Mouse (Mus musculus): ENCODE data around the gene Tial1. TPM values are rescaled to one million over a fixed set of nuclear protein-coding genes. Genes with fewer than 3 reads are reported as not detected.
A peak's percentile ranks its signal among the peaks of the same experiment; 100 is the strongest.

The Tial1 gene
- polyA plus RNA-seq, 1 experiment from 2014 or later, result 23.9 TPM

- no peaks in the 10 kb centered on the region for H3K36me3 ChIP-seq (ENCODE audit: control insufficient read depth, insufficient read depth, low read length)
- no peaks in the 10 kb centered on the region for H3K27me3 ChIP-seq (ENCODE audit: control insufficient read depth, insufficient read depth, low read length)
- H3K4me2 ChIP-seq (ENCODE audit: low read length), result no peak overlapping the region
Measured at GRCm38 (mm10) chr7:128403128-128403527, 58.4 kb downstream of the Tial1 start.

DNA sequence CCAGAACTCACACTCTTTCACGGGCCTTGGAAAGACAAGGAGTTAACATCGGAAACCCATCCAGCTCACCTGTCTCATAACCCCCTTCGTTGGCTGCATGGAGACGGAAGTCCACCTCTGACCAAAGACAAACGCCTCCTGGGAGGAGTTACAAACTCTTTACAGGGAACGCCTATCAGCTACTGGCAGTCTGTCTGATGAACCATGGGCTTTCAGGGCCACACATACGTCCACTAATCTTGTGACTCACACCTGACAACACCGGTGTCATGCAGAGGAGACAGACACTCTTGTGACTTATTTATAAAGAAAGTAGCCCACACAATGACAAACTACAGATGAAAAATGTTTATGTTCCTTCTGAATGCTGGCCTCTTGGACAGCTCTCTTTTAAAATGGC is 58.9 kb downstream of the Tial1 start:
- no peak overlapping the region for H3K4me2 ChIP-seq (ENCODE audit: low read length)
- H3K27ac ChIP-seq (replicated peaks in 1 of 2; ENCODE audit: control insufficient read depth in 1 of 2, insufficient read depth in 1 of 2, low read depth in 2 of 2, low read length in 2 of 2), result no peak overlapping the region
- no peaks in the 10 kb centered on the region for H3K9me3 ChIP-seq (ENCODE audit: control insufficient read depth, low read length)
- H3K9ac ChIP-seq (ENCODE audit: low read length), result no peak overlapping the region
- no peaks in the 10 kb centered on the region for H3K27me3 ChIP-seq (ENCODE audit: control insufficient read depth, insufficient read depth, low read length)
- H3K36me3 ChIP-seq (ENCODE audit: control insufficient read depth, insufficient read depth, low read length), result no peaks in the 10 kb centered on the region
- H3K4me1 ChIP-seq (ENCODE audit: control insufficient read depth in 2 of 2, insufficient read depth in 2 of 2, low read length in 2 of 2), result no peaks in the 10 kb centered on the region
- ATAC-seq (ENCODE audit: insufficient number of reproducible peaks, insufficient read depth, low FRiP score, low read depth), result no peak
- 75% methylated on average over 8 of the region's 8 CpGs for WGBS
- H3K4me3 ChIP-seq (ENCODE audit: control insufficient read depth in 1 of 2, insufficient read depth in 1 of 2, low read depth in 1 of 2, low read length in 2 of 2), result no peak overlapping the region

More at GRCm38 (mm10) chr7:128403128-128403527, 58.4 kb downstream of the Tial1 start:
- Histone ChIP-seq H3K27ac (replicated peaks in 1 of 2; ENCODE audit: control insufficient read depth in 1 of 2, insufficient read depth in 1 of 2, low read depth in 2 of 2, low read length in 2 of 2) (no peak overlapping the region), H3K4me1 (ENCODE audit: control insufficient read depth in 2 of 2, insufficient read depth in 2 of 2, low read length in 2 of 2) (no peaks in the 10 kb centered on the region), H3K9me3 (ENCODE audit: control insufficient read depth, low read length) (no peaks in the 10 kb centered on the region), H3K9ac (ENCODE audit: low read length) (no peak overlapping the region), H3K4me3 (ENCODE audit: control insufficient read depth in 1 of 2, insufficient read depth in 1 of 2, low read depth in 1 of 2, low read length in 2 of 2) (no peak overlapping the region)
- WGBS, result 66% methylated on average over 10 of the region's 10 CpGs
- ATAC-seq (ENCODE audit: insufficient number of reproducible peaks, insufficient read depth, low FRiP score, low read depth), result no peak

DNA sequence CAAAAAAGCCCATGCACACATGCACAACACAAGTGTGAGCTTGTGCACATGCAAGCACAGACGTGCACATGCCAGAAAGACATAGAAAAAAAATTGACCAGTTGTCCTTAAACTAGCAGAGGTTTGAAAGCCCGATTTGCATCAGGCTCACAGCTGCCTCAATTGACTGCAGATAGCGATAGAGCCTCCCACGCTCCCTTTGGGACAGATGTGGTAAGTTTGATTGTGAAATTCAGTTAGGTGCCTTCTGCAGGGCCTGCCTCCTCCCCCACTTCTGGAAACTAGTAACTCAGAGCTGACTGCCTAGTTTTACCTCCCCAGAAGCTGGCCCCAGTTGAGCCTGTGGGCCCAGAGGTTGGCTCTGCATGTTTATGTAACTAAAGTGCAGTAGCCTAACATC is 62.9 kb downstream of the Tial1 start:
- no peak overlapping the region for H3K27ac ChIP-seq (replicated peaks in 1 of 2; ENCODE audit: control insufficient read depth in 1 of 2, insufficient read depth in 1 of 2, low read depth in 2 of 2, low read length in 2 of 2)
- 75% methylated on average over 4 of the region's 4 CpGs for WGBS
- no peak overlapping the region for H3K4me3 ChIP-seq (ENCODE audit: control insufficient read depth in 1 of 2, insufficient read depth in 1 of 2, low read depth in 1 of 2, low read length in 2 of 2)
- H3K4me1 ChIP-seq (ENCODE audit: control insufficient read depth in 2 of 2, insufficient read depth in 2 of 2, low read length in 2 of 2), result peaks cover 4 to 5% of the 10 kb centered on the region in 2 experiments
- H3K9ac ChIP-seq (ENCODE audit: low read length), result no peak overlapping the region
- H3K27me3 ChIP-seq (ENCODE audit: control insufficient read depth, insufficient read depth, low read length), result no peaks in the 10 kb centered on the region
- H3K9me3 ChIP-seq (ENCODE audit: control insufficient read depth, low read length), result no peaks in the 10 kb centered on the region
- ATAC-seq (ENCODE audit: insufficient number of reproducible peaks, insufficient read depth, low FRiP score, low read depth), result no peak
- H3K36me3 ChIP-seq (ENCODE audit: control insufficient read depth, insufficient read depth, low read length), result no peaks in the 10 kb centered on the region
- H3K4me2 ChIP-seq (ENCODE audit: low read length), result no peak overlapping the region

DNA sequence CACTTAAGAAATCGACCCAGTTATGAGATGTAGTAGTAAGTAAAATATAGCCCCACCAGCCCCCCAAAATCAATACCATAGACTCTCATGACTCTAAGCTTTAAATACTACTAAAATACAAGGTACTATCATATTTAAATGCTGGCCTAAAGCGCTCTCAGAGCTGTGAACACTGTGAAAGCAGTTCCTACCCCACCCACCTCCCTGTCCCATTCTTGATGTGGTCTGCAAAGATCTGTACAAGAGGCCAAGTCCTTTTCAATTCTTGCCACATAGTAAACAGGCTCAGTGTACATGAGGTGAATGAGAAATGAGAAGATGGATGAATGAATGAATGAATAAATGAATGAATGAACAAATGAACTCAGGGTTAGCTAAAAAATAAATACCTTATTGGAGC is 64.5 kb downstream of the Tial1 start:
- no peak overlapping the region for H3K27ac ChIP-seq (replicated peaks in 1 of 2; ENCODE audit: control insufficient read depth in 1 of 2, insufficient read depth in 1 of 2, low read depth in 2 of 2, low read length in 2 of 2)
- H3K27me3 ChIP-seq (ENCODE audit: control insufficient read depth, insufficient read depth, low read length), result no peaks in the 10 kb centered on the region
- no peaks in the 10 kb centered on the region for H3K9me3 ChIP-seq (ENCODE audit: control insufficient read depth, low read length)
- ATAC-seq (ENCODE audit: insufficient number of reproducible peaks, insufficient read depth, low FRiP score, low read depth), result no peak
- H3K9ac ChIP-seq (ENCODE audit: low read length), result no peak overlapping the region
- no peak overlapping the region for H3K4me3 ChIP-seq (ENCODE audit: control insufficient read depth in 1 of 2, insufficient read depth in 1 of 2, low read depth in 1 of 2, low read length in 2 of 2)
- H3K36me3 ChIP-seq (ENCODE audit: control insufficient read depth, insufficient read depth, low read length), result no peaks in the 10 kb centered on the region
- no peak overlapping the region for H3K4me2 ChIP-seq (ENCODE audit: low read length)
- H3K4me1 ChIP-seq (ENCODE audit: control insufficient read depth in 2 of 2, insufficient read depth in 2 of 2, low read length in 2 of 2), result peaks cover 15 to 20% of the 10 kb centered on the region in 2 experiments
- WGBS, result 51% methylated on average over 2 of the region's 2 CpGs

GRCm38 (mm10) chr7:128393756-128394155 is 67.8 kb downstream of the Tial1 start:
- 34% methylated on average over 4 of the region's 4 CpGs for WGBS
- H3K4me1 ChIP-seq (ENCODE audit: control insufficient read depth in 2 of 2, insufficient read depth in 2 of 2, low read length in 2 of 2), result peaks cover 34 to 45% of the 10 kb centered on the region in 2 experiments
- no peak overlapping the region for H3K4me3 ChIP-seq (ENCODE audit: control insufficient read depth in 1 of 2, insufficient read depth in 1 of 2, low read depth in 1 of 2, low read length in 2 of 2)
- no peaks in the 10 kb centered on the region for H3K27me3 ChIP-seq (ENCODE audit: control insufficient read depth, insufficient read depth, low read length)
- H3K27ac ChIP-seq (replicated peaks in 1 of 2; ENCODE audit: control insufficient read depth in 1 of 2, insufficient read depth in 1 of 2, low read depth in 2 of 2, low read length in 2 of 2), result no peak overlapping the region
- no peak for ATAC-seq (ENCODE audit: insufficient number of reproducible peaks, insufficient read depth, low FRiP score, low read depth)
- no peak overlapping the region for H3K4me2 ChIP-seq (ENCODE audit: low read length)
- H3K9ac ChIP-seq (ENCODE audit: low read length), result no peak overlapping the region
- no peaks in the 10 kb centered on the region for H3K36me3 ChIP-seq (ENCODE audit: control insufficient read depth, insufficient read depth, low read length)
- no peaks in the 10 kb centered on the region for H3K9me3 ChIP-seq (ENCODE audit: control insufficient read depth, low read length)

DNA sequence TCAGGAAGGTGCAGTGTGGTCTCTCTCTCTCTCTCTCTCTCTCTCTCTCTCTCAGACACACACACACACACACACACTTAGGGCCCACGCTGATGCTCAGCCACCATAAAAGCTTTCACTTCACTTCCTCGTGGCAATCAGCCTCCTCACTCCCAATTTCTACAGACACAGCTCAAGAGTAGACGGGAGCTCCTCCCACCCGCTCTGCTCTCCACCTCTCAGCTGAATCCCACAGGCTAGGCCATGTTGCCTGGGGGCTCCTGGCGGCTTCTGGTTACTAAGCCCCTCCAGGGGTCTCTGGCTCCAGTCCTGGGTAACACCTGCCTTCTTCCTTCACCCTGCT is 68.6 kb downstream of the Tial1 start:
- Histone ChIP-seq H3K27me3 (ENCODE audit: control insufficient read depth, insufficient read depth, low read length) (no peaks in the 10 kb centered on the region), H3K4me1 (ENCODE audit: control insufficient read depth in 2 of 2, insufficient read depth in 2 of 2, low read length in 2 of 2) (peaks cover 38 to 49% of the 10 kb centered on the region in 2 experiments), H3K36me3 (ENCODE audit: control insufficient read depth, insufficient read depth, low read length) (no peaks in the 10 kb centered on the region), H3K4me2 (ENCODE audit: low read length) (no peak overlapping the region), H3K4me3 (ENCODE audit: control insufficient read depth in 1 of 2, insufficient read depth in 1 of 2, low read depth in 1 of 2, low read length in 2 of 2) (no peak overlapping the region), H3K27ac (replicated peaks in 1 of 2; ENCODE audit: control insufficient read depth in 1 of 2, insufficient read depth in 1 of 2, low read depth in 2 of 2, low read length in 2 of 2) (no peak overlapping the region), H3K9ac (ENCODE audit: low read length) (no peak overlapping the region), H3K9me3 (ENCODE audit: control insufficient read depth, low read length) (no peaks in the 10 kb centered on the region)
- 33% methylated on average over 5 of the region's 5 CpGs for WGBS
- ATAC-seq (ENCODE audit: insufficient number of reproducible peaks, insufficient read depth, low FRiP score, low read depth), result no peak

DNA sequence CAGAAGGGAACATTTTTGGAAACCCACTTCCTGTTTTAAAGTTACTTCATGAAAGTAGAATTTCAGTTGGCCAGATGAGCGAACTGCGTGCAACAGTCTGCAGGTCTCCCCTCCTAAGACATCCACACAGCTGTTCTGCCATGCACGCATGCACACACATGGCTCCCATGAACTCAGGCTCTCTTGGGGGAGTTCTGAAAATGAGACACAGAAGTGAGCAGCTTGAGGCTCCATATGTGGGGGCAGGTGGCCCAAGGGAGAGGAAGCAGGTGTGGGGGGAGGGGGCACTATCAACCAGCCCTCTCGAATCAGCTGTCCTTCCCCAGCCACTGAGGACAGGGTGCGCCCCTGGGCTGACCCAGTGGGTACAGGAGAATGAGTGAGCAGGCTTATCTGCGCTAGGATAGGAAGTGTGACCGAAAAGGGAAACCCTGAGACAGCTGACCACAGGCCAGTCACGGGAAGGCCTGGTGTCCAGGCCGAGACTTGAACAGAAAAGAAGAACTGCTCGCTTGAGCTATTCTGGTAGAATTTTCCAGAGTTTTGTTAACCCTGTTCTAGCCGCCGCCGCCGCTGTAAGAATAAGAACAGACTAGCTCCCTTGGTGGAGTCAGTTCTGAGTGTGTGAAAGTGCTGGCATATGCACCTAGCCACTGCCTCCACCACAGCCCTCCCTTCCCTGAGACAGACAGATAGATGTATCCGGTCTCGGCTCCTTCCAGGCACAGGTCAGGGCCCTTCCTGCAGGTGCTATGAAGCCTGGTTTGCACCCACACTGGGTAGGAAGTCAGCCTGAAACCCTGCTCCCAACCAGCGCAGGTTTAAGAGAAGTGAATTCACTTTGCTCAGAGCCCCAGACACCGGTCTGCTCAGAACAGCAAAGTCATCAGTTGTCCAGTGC is 69.2 kb downstream of the Tial1 start:
- peaks cover 38 to 49% of the 10 kb centered on the region in 2 experiments for H3K4me1 ChIP-seq (ENCODE audit: control insufficient read depth in 2 of 2, insufficient read depth in 2 of 2, low read length in 2 of 2)
- ATAC-seq (ENCODE audit: insufficient number of reproducible peaks, insufficient read depth, low FRiP score, low read depth), result peak; percentile 42
- no peaks in the 10 kb centered on the region for H3K9me3 ChIP-seq (ENCODE audit: control insufficient read depth, low read length)
- H3K4me3 ChIP-seq (ENCODE audit: control insufficient read depth in 1 of 2, insufficient read depth in 1 of 2, low read depth in 1 of 2, low read length in 2 of 2), result no peak overlapping the region
- peak overlapping the region in 1 of 2 experiments; percentile 35; a peak in 2 of 4 replicates for H3K27ac ChIP-seq (replicated peaks in 1 of 2; ENCODE audit: control insufficient read depth in 1 of 2, insufficient read depth in 1 of 2, low read depth in 2 of 2, low read length in 2 of 2)
- H3K4me2 ChIP-seq (ENCODE audit: low read length), result no peak overlapping the region
- H3K9ac ChIP-seq (ENCODE audit: low read length), result no peak overlapping the region
- no peaks in the 10 kb centered on the region for H3K27me3 ChIP-seq (ENCODE audit: control insufficient read depth, insufficient read depth, low read length)
- H3K36me3 ChIP-seq (ENCODE audit: control insufficient read depth, insufficient read depth, low read length), result no peaks in the 10 kb centered on the region
- WGBS, result 41% methylated on average over 18 of the region's 18 CpGs

Data from heart, embryonic 14.5 days (tissue).